Mouse (Mus musculus) embryonic stem cell, embryonic (primary cell): ENCODE measurements at regions not wholly inside any gene's neighbourhood (a gene's known extent, or its start where the extent isn't known, plus 50 kb on each side); places are given as distances from the start of the nearest gene placed in this dataset.

Source experiments
- CTCF ChIA-PET, 4 experiments: fragments of 300-600 bp in 2 of 4; fragments of 350-600 bp in 2 of 4; sonication (Branson Sonifier 250); formaldehyde crosslinking; loops; one replicate each; lab custom pipeline; 2022; ENCODE audit warnings: inconsistent platforms in 2 of 4; lab: Charles Lee
- POLR2A ChIA-PET, 4 experiments: fragments of 300-600 bp in 2 of 4; fragments of 350-600 bp in 2 of 4; sonication (Branson Sonifier 250); formaldehyde crosslinking; loops; one replicate each; lab custom pipeline; 2022; ENCODE audit warnings: antibody characterized with exemption in 4 of 4, inconsistent platforms in 1 of 4; lab: Charles Lee

DNA sequence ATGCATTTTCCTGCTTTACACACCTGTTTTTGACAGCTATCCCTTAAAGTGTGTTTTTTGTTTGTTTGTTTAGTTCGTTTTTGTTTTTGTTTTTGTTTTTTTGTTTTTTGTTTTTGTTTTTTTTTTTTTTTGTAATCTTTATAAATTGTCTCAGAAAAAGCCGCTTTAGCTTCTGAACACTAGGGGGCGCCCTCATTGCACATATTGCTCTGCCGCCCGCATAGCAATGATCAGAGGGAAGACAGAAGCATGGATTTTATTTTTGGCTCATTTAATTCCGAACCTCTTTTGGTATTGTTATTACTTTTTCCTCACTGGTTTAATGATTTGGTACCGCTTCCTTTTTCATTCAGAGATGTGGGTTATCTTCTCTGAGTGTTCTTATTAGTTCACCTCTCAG, 569.9 kb upstream of the Gm10800 start:
- CTCF ChIA-PET: interaction anchor here in 1 of 4 experiments (0.6 kb wide), 2 partner anchors 14 to 495 kb away, joined by 4 to 8 read pairs; no protein-coding TSS in a partner anchor
- POLR2A ChIA-PET: interaction anchor here in 1 of 4 experiments (0.7 kb wide), 1 partner anchor 855 kb away, joined by 4 read pairs; no protein-coding TSS in a partner anchor
